Comparison of ENCODE assay signal across 13 mouse cellular contexts in the genomic region with DNA sequence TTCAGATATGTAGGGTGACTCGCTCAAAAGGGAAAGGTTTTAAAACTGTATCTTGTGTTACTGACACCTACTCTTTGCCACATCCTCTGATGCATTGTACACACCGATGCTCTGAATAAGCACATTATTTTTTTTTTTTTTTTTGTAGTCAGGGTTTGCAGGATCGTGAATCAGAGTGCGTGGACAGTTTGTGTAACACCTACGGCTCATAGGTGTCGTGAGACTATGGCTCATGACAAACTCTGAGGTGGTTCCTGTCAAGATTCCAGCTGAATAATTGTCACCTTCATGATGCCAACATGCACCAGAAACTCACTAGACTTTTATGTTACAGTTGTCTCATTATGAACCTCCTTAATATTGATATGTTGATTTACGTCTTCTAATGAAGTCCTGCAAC.
"Had no signal": no experiment of that assay in that cellular context is flagged by ENCODE, and none has a peak within 500 bp of the region (broad histone marks: within the 10 kb centered on the region; RNA-seq: fewer than 3 reads in every experiment).

No protein-coding gene starts in this region.

- DNase-seq: kidney, adult 2 months; kidney, postnatal 25 days; layer of hippocampus, adult 9-11 months; liver, embryonic 13.5 days; lung, embryonic 14.5 days; retina, postnatal 1 day; right cerebral cortex, postnatal 25 days; thymus, adult 2 months; thymus, postnatal 14 days; thymus, postnatal 4 days had no signal

- ATAC-seq: intestine, postnatal 0 days; lung, postnatal 0 days; midbrain, embryonic 15.5 days had no signal
